Mouse (Mus musculus) hindbrain, embryonic 15.5 days (tissue): ENCODE results near the gene Cct4. TPM values are rescaled to one million over a fixed set of nuclear protein-coding genes. Genes with fewer than 3 reads are reported as not detected.

ENCODE experiments used
- ATAC-seq: fragments of 200-750 bp; cut with Nextera tagmentation; 2 replicates; pipeline ENCODE4 v1.8.0; 2017; ENCODE audit warnings: low read depth, moderate number of reproducible peaks, moderate TSS enrichment; ENCODE audit not compliant: low FRiP score
- H3K27ac ChIP-seq: fragments of 300-500 bp; sonication (generic); replicated peaks from 2 replicates; pipeline ENCODE4 v1.5.1; 2015; ENCODE audit warnings: mild to moderate bottlenecking, inconsistent platforms
- H3K27me3 ChIP-seq: fragments of 300-500 bp; sonication (generic); 2 replicates; pipeline ENCODE4 v1.6.1; 2015; ENCODE audit warnings: control low read depth, inconsistent platforms
- H3K36me3 ChIP-seq: fragments of 300-500 bp; sonication (generic); 2 replicates; pipeline ENCODE4 v1.6.1; 2015; ENCODE audit warnings: control low read depth, inconsistent platforms
- H3K4me1 ChIP-seq: fragments of 300-500 bp; sonication (generic); replicated peaks from 2 replicates; pipeline ENCODE4 v1.6.1; 2015; ENCODE audit warnings: control low read depth, inconsistent platforms
- H3K4me2 ChIP-seq: fragments of 300-500 bp; sonication (generic); 2 replicates; pipeline ENCODE4 v1.6.1; 2015; ENCODE audit warnings: moderate library complexity, mild to moderate bottlenecking, inconsistent platforms
- H3K4me3 ChIP-seq: fragments of 300-500 bp; sonication (generic); 2 replicates; pipeline ENCODE4 v1.5.1; 2015; ENCODE audit warnings: mild to moderate bottlenecking, inconsistent platforms
- H3K9ac ChIP-seq: fragments of 300-500 bp; sonication (generic); 2 replicates; pipeline ENCODE4 v1.6.1; 2015; ENCODE audit warnings: inconsistent platforms
- H3K9me3 ChIP-seq: fragments of 300-500 bp; sonication (generic); 2 replicates; pipeline ENCODE4 v1.6.1; 2016; ENCODE audit warnings: control low read depth, inconsistent platforms
- WGBS: fragments of 180-500 bp; shearing (Covaris S2); methylation state at CpG from one replicate; pipeline ENCODE4 v1.1.7; 2015; 5-methylcytosine and 5-hydroxymethylcytosine counted together
- polyA plus RNA-seq: library from polyadenylated mRNA; unstranded; fragments of >200 nt; fragmentation: Nextera tagmentation; extraction: Ambion mirVana; gene quantifications from 2 replicates; pipeline ENCODE4 v1.2.1, GENCODE M21; 2015

Cct4 gene
- 259 and 275 TPM in 2 replicates for polyA plus RNA-seq

GRCm38 (mm10) chr11:22990393-22991126, at the start of gene Cct4:
TSS of gene Cct4 (plus strand) at chr11:22990519.
- Histone ChIP-seq H3K4me1 (peaks cover 16% of the 10 kb centered on the region), H3K27me3 (no peaks in the 10 kb centered on the region), H3K36me3 (peaks cover 20% of the 10 kb centered on the region), H3K4me3 (peak within 1 kb of the TSS; percentile 83), H3K4me2 (peak within 1 kb of the TSS; percentile 82), H3K9me3 (no peaks in the 10 kb centered on the region), H3K27ac (peak within 1 kb of the TSS; percentile 87), H3K9ac (peak within 1 kb of the TSS; percentile 89)
- under 1% methylated on average over 66 of the region's 66 CpGs for WGBS
- ATAC-seq, result peak; percentile 99

- no peaks in the 10 kb centered on the region for H3K27me3 ChIP-seq
- H3K4me3 ChIP-seq, result no peak overlapping the region
- no peaks in the 10 kb centered on the region for H3K36me3 ChIP-seq
- no peaks in the 10 kb centered on the region for H3K9me3 ChIP-seq
- 86% methylated on average over 1 of the region's 1 CpGs for WGBS
- no peak overlapping the region for H3K4me2 ChIP-seq
- H3K27ac ChIP-seq, result no peak overlapping the region
- ATAC-seq, result no peak
- no peaks in the 10 kb centered on the region for H3K4me1 ChIP-seq
- no peak overlapping the region for H3K9ac ChIP-seq
Observed at GRCm38 (mm10) chr11:22949101-22949500, 41.2 kb upstream of the Cct4 start.

GRCm38 (mm10) chr11:22950131-22950530, 40.2 kb upstream of the Cct4 start:
- whole genome bisulfite sequencing, result 87% methylated on average over 6 of the region's 6 CpGs
- Histone ChIP-seq H3K9ac (no peak overlapping the region), H3K4me3 (no peak overlapping the region), H3K36me3 (no peaks in the 10 kb centered on the region), H3K4me1 (no peaks in the 10 kb centered on the region), H3K27ac (no peak overlapping the region), H3K4me2 (no peak overlapping the region), H3K27me3 (no peaks in the 10 kb centered on the region), H3K9me3 (no peaks in the 10 kb centered on the region)
- ATAC-seq, result no peak

- Histone ChIP-seq H3K4me3 (no peak overlapping the region), H3K27me3 (no peaks in the 10 kb centered on the region), H3K4me2 (no peak overlapping the region), H3K4me1 (no peaks in the 10 kb centered on the region), H3K27ac (no peak overlapping the region), H3K36me3 (no peaks in the 10 kb centered on the region), H3K9ac (no peak overlapping the region), H3K9me3 (no peaks in the 10 kb centered on the region)
- WGBS, result 89% methylated on average over 7 of the region's 7 CpGs
- ATAC-seq, result no peak
Observed at GRCm38 (mm10) chr11:22952668-22953067, 37.7 kb upstream of the Cct4 start.

GRCm38 (mm10) chr11:22956346-22956745, 34.0 kb upstream of the Cct4 start:
- H3K4me1 ChIP-seq, result no peaks in the 10 kb centered on the region
- H3K4me2 ChIP-seq, result no peak overlapping the region
- no peak for ATAC-seq
- no peaks in the 10 kb centered on the region for H3K27me3 ChIP-seq
- no peak overlapping the region for H3K27ac ChIP-seq
- no peak overlapping the region for H3K4me3 ChIP-seq
- no peak overlapping the region for H3K9ac ChIP-seq
- no peaks in the 10 kb centered on the region for H3K36me3 ChIP-seq
- no peaks in the 10 kb centered on the region for H3K9me3 ChIP-seq
- WGBS, result 94% methylated on average over 6 of the region's 6 CpGs

GRCm38 (mm10) chr11:22956830-22957229, 33.5 kb upstream of the Cct4 start:
- Histone ChIP-seq H3K27me3 (no peaks in the 10 kb centered on the region), H3K4me1 (no peaks in the 10 kb centered on the region), H3K27ac (no peak overlapping the region), H3K9me3 (no peaks in the 10 kb centered on the region), H3K9ac (no peak overlapping the region), H3K4me3 (no peak overlapping the region), H3K36me3 (no peaks in the 10 kb centered on the region), H3K4me2 (no peak overlapping the region)
- ATAC-seq, result no peak
- WGBS, result 77% methylated on average over 4 of the region's 4 CpGs

- Histone ChIP-seq H3K27ac (no peak overlapping the region), H3K9ac (no peak overlapping the region), H3K36me3 (no peaks in the 10 kb centered on the region), H3K4me3 (no peak overlapping the region), H3K27me3 (no peaks in the 10 kb centered on the region), H3K9me3 (no peaks in the 10 kb centered on the region), H3K4me2 (no peak overlapping the region), H3K4me1 (no peaks in the 10 kb centered on the region)
- ATAC-seq, result no peak
- WGBS, result 95% methylated on average over 4 of the region's 4 CpGs
Observed at GRCm38 (mm10) chr11:22957791-22958374, 32.4 kb upstream of the Cct4 start.

- no peak for ATAC-seq
- H3K9me3 ChIP-seq, result no peaks in the 10 kb centered on the region
- H3K27ac ChIP-seq, result no peak overlapping the region
- no peak overlapping the region for H3K4me3 ChIP-seq
- H3K27me3 ChIP-seq, result no peaks in the 10 kb centered on the region
- no peaks in the 10 kb centered on the region for H3K36me3 ChIP-seq
- H3K9ac ChIP-seq, result no peak overlapping the region
- H3K4me2 ChIP-seq, result no peak overlapping the region
- 88% methylated on average over 1 of the region's 1 CpGs for WGBS
- no peaks in the 10 kb centered on the region for H3K4me1 ChIP-seq
Observed at GRCm38 (mm10) chr11:22962101-22962500, 28.2 kb upstream of the Cct4 start.

GRCm38 (mm10) chr11:22964401-22964800, 25.9 kb upstream of the Cct4 start:
- H3K9ac ChIP-seq, result no peak overlapping the region
- no peaks in the 10 kb centered on the region for H3K36me3 ChIP-seq
- no peak overlapping the region for H3K27ac ChIP-seq
- H3K9me3 ChIP-seq, result no peaks in the 10 kb centered on the region
- no peaks in the 10 kb centered on the region for H3K4me1 ChIP-seq
- no peak for ATAC-seq
- no peak overlapping the region for H3K4me2 ChIP-seq
- H3K27me3 ChIP-seq, result no peaks in the 10 kb centered on the region
- no peak overlapping the region for H3K4me3 ChIP-seq
- 73% methylated on average over 4 of the region's 4 CpGs for WGBS

GRCm38 (mm10) chr11:22965503-22965902, 24.8 kb upstream of the Cct4 start:
- Histone ChIP-seq H3K9me3 (no peaks in the 10 kb centered on the region), H3K36me3 (no peaks in the 10 kb centered on the region), H3K4me1 (no peaks in the 10 kb centered on the region), H3K9ac (no peak overlapping the region), H3K27me3 (no peaks in the 10 kb centered on the region), H3K4me2 (no peak overlapping the region), H3K27ac (no peak overlapping the region), H3K4me3 (no peak overlapping the region)
- WGBS, result 88% methylated on average over 4 of the region's 4 CpGs
- no peak for ATAC-seq

- Histone ChIP-seq H3K4me1 (peaks cover 8% of the 10 kb centered on the region), H3K27me3 (no peaks in the 10 kb centered on the region), H3K4me2 (no peak overlapping the region), H3K27ac (no peak overlapping the region), H3K9me3 (peaks cover 11% of the 10 kb centered on the region; the same call in 1 of the 2 replicates), H3K9ac (no peak overlapping the region), H3K36me3 (peaks cover 9% of the 10 kb centered on the region; the same call in 1 of the 2 replicates), H3K4me3 (no peak overlapping the region)
- no peak for ATAC-seq
- WGBS, result 67% methylated on average over 6 of the region's 6 CpGs
Observed at GRCm38 (mm10) chr11:22969486-22969885, 20.8 kb upstream of the Cct4 start.

GRCm38 (mm10) chr11:22970546-22970945, 19.8 kb upstream of the Cct4 start:
- Histone ChIP-seq H3K4me2 (no peak overlapping the region), H3K27ac (no peak overlapping the region), H3K4me3 (no peak overlapping the region), H3K9me3 (peaks cover 11% of the 10 kb centered on the region; the same call in 1 of the 2 replicates), H3K27me3 (no peaks in the 10 kb centered on the region), H3K9ac (no peak overlapping the region), H3K4me1 (peaks cover 15% of the 10 kb centered on the region), H3K36me3 (peaks cover 9% of the 10 kb centered on the region; the same call in 1 of the 2 replicates)
- 100% methylated on average over 1 of the region's 1 CpGs for WGBS
- ATAC-seq, result no peak
